Mouse (Mus musculus) midbrain, embryonic 16.5 days (tissue): ENCODE measurements around the gene Lamc3. TPM values are rescaled to one million over a fixed set of nuclear protein-coding genes. Genes with fewer than 3 reads are reported as not detected.

Source experiments
- ATAC-seq: fragments of 200-750 bp; cut with Nextera tagmentation; 2 replicates; pipeline ENCODE4 v1.8.0; 2017; ENCODE audit warnings: moderate TSS enrichment
- H3K27ac ChIP-seq: fragments of 300-500 bp; sonication (generic); 2 replicates; pipeline ENCODE4 v1.5.1; 2014; ENCODE audit warnings: mild to moderate bottlenecking, low read length, mixed read lengths
- H3K27me3 ChIP-seq: fragments of 300-500 bp; sonication (generic); 2 replicates; pipeline ENCODE4 v1.6.1; 2014; ENCODE audit warnings: low read depth, low read length, mixed read lengths; ENCODE audit not compliant: control insufficient read depth, insufficient read depth
- H3K36me3 ChIP-seq: fragments of 300-500 bp; sonication (generic); 2 replicates; pipeline ENCODE4 v1.6.1; 2014; ENCODE audit warnings: mild to moderate bottlenecking, low read length, moderate library complexity, mixed read lengths; ENCODE audit not compliant: control insufficient read depth, insufficient read depth
- H3K4me1 ChIP-seq: fragments of 300-500 bp; sonication (generic); 2 replicates; pipeline ENCODE4 v1.6.1; 2014; ENCODE audit warnings: mild to moderate bottlenecking, low read length, mixed read lengths; ENCODE audit not compliant: control insufficient read depth, insufficient read depth
- H3K4me2 ChIP-seq: fragments of 300-500 bp; sonication (generic); 2 replicates; pipeline ENCODE4 v1.6.1; 2014; ENCODE audit warnings: mild to moderate bottlenecking, low read length, mixed read lengths
- H3K4me3 ChIP-seq: fragments of 300-500 bp; sonication (generic); 2 replicates; pipeline ENCODE4 v1.5.1; 2014; ENCODE audit warnings: low read depth, mild to moderate bottlenecking, low read length, moderate library complexity, mixed read lengths
- H3K9ac ChIP-seq: fragments of 300-500 bp; sonication (generic); 2 replicates; pipeline ENCODE4 v1.6.1; 2014; ENCODE audit warnings: low read depth, low read length, mixed read lengths
- H3K9me3 ChIP-seq: fragments of 300-500 bp; sonication (generic); replicated peaks from 2 replicates; pipeline ENCODE4 v1.6.1; 2014; ENCODE audit warnings: mild to moderate bottlenecking, low read length, mixed read lengths; ENCODE audit not compliant: control insufficient read depth, poor library complexity, severe bottlenecking
- WGBS: fragments of 180-500 bp; shearing (Covaris S2); extraction: QIAGEN DNeasy Blood & Tissue Kit; methylation state at CpG from one replicate; pipeline ENCODE4 v1.1.7; 2014; 5-methylcytosine and 5-hydroxymethylcytosine counted together
- polyA plus RNA-seq: library from polyadenylated mRNA; unstranded; fragments of >200 nt; fragmentation: Nextera tagmentation; extraction: Ambion mirVana; gene quantifications from 2 replicates; pipeline ENCODE4 v1.2.1, GENCODE M21; 2015

The Lamc3 gene
- polyA plus RNA-seq, 1 experiment from 2014 or later: 3.9 TPM

GRCm38 (mm10) chr2:31868538-31869164 lies 18.4 kb upstream of the Lamc3 start:
- Histone ChIP-seq H3K4me1 (peaks cover 8% of the 10 kb centered on the region), H3K27ac (no peak overlapping the region), H3K9me3 (no peaks in the 10 kb centered on the region; the same call in 1 of the 2 replicates), H3K4me2 (no peak overlapping the region), H3K36me3 (no peaks in the 10 kb centered on the region), H3K27me3 (no peaks in the 10 kb centered on the region), H3K4me3 (no peak overlapping the region), H3K9ac (no peak overlapping the region)
- no peak for ATAC-seq
- 76% methylated on average over 10 of the region's 10 CpGs for WGBS

- no peak for ATAC-seq
- Histone ChIP-seq H3K9ac (no peak overlapping the region), H3K4me1 (peaks cover 15% of the 10 kb centered on the region), H3K4me2 (no peak overlapping the region), H3K27ac (no peak overlapping the region), H3K36me3 (no peaks in the 10 kb centered on the region), H3K4me3 (no peak overlapping the region), H3K27me3 (no peaks in the 10 kb centered on the region), H3K9me3 (no peaks in the 10 kb centered on the region; the same call in 1 of the 2 replicates)
- 97% methylated on average over 5 of the region's 5 CpGs for WGBS
Observed at GRCm38 (mm10) chr2:31869692-31870091, 17.4 kb upstream of the Lamc3 start.

- no peak overlapping the region for H3K4me3 ChIP-seq
- no peak overlapping the region for H3K27ac ChIP-seq
- no peaks in the 10 kb centered on the region for H3K27me3 ChIP-seq
- WGBS: 80% methylated on average over 3 of the region's 3 CpGs
- H3K36me3 ChIP-seq: no peaks in the 10 kb centered on the region
- no peaks in the 10 kb centered on the region; the same call in 1 of the 2 replicates for H3K9me3 ChIP-seq
- no peak overlapping the region for H3K4me2 ChIP-seq
- no peak for ATAC-seq
- H3K4me1 ChIP-seq: peaks cover 12% of the 10 kb centered on the region
- H3K9ac ChIP-seq: no peak overlapping the region
Observed at GRCm38 (mm10) chr2:31870683-31871082, 16.4 kb upstream of the Lamc3 start.

GRCm38 (mm10) chr2:31874290-31874855 lies 12.7 kb upstream of the Lamc3 start:
- Histone ChIP-seq H3K4me2 (peak overlapping the region; percentile 37), H3K36me3 (no peaks in the 10 kb centered on the region), H3K9ac (0 out of 2 replicates have a peak overlapping the region, but pooled peaks have one; percentile 15), H3K27ac (0 out of 2 replicates have a peak overlapping the region, but pooled peaks have one; percentile 40), H3K9me3 (no peaks in the 10 kb centered on the region), H3K27me3 (no peaks in the 10 kb centered on the region), H3K4me1 (peaks cover 15% of the 10 kb centered on the region; the same call in 1 of the 2 replicates), H3K4me3 (no peak overlapping the region)
- WGBS: 33% methylated on average over 26 of the region's 26 CpGs
- no peak for ATAC-seq

GRCm38 (mm10) chr2:31876446-31876845 lies 10.6 kb upstream of the Lamc3 start:
- no peak overlapping the region for H3K27ac ChIP-seq
- peaks cover 3% of the 10 kb centered on the region; the same call in 1 of the 2 replicates for H3K27me3 ChIP-seq

GRCm38 (mm10) chr2:31878610-31879009 lies 8.5 kb upstream of the Lamc3 start:
- WGBS: 77% methylated on average over 17 of the region's 17 CpGs
- Histone ChIP-seq H3K9me3 (no peaks in the 10 kb centered on the region), H3K4me3 (no peak overlapping the region), H3K9ac (no peak overlapping the region), H3K36me3 (no peaks in the 10 kb centered on the region), H3K27me3 (peaks cover 6% of the 10 kb centered on the region), H3K4me1 (peaks cover 15% of the 10 kb centered on the region; the same call in 1 of the 2 replicates), H3K27ac (no peak overlapping the region), H3K4me2 (no peak overlapping the region)
- ATAC-seq: no peak

More at GRCm38 (mm10) chr2:31876446-31876845, 10.6 kb upstream of the Lamc3 start:
- Histone ChIP-seq H3K4me1 (peaks cover 15% of the 10 kb centered on the region; the same call in 1 of the 2 replicates), H3K9ac (no peak overlapping the region), H3K4me3 (no peak overlapping the region), H3K4me2 (no peak overlapping the region), H3K9me3 (no peaks in the 10 kb centered on the region), H3K36me3 (no peaks in the 10 kb centered on the region)
- no peak for ATAC-seq
- 14% methylated on average over 12 of the region's 12 CpGs for WGBS

DNA sequence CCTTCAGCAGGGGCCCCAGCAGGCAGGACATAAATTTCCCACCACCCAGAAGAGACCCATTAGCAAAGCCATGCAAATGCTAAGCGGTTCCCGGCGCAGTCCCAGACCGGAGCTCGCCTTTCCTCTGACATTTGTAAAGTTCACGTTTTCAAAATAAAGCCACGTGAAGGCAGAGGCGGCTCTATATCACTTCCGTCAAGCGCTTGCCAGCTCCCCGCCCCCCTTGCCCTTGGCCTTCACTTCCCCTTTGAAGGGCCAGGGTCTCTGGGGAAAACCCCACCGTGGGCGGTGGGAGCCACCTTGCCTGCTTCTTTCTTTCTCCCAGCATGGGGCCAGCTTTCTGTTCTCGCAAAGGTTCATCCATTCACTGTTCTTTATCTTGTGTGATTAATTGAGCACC lies 6.2 kb upstream of the Lamc3 start:
- no peak overlapping the region for H3K4me2 ChIP-seq
- peaks cover 10% of the 10 kb centered on the region for H3K27me3 ChIP-seq
- H3K36me3 ChIP-seq: no peaks in the 10 kb centered on the region
- peaks cover 6% of the 10 kb centered on the region; the same call in 1 of the 2 replicates for H3K4me1 ChIP-seq
- 8% methylated on average over 14 of the region's 14 CpGs for WGBS
- H3K9ac ChIP-seq: no peak overlapping the region
- no peak for ATAC-seq
- H3K4me3 ChIP-seq: no peak overlapping the region
- no peak overlapping the region for H3K27ac ChIP-seq
- no peaks in the 10 kb centered on the region for H3K9me3 ChIP-seq

GRCm38 (mm10) chr2:31883061-31883460 lies 4.0 kb upstream of the Lamc3 start:
- ATAC-seq: 0 out of 2 replicates have a peak, but pooled peaks have one; percentile 23

GRCm38 (mm10) chr2:31884806-31885205 lies 2.3 kb upstream of the Lamc3 start:
- Histone ChIP-seq H3K4me3 (no peak overlapping the region), H3K27ac (no peak overlapping the region), H3K9ac (no peak overlapping the region), H3K4me2 (no peak overlapping the region), H3K36me3 (no peaks in the 10 kb centered on the region), H3K27me3 (peaks cover 35% of the 10 kb centered on the region), H3K9me3 (no peaks in the 10 kb centered on the region), H3K4me1 (0 out of 2 replicates have a peak, but pooled peaks cover 3% of the 10 kb centered on the region)
- 25% methylated on average over 6 of the region's 6 CpGs for WGBS
- no peak for ATAC-seq

More at GRCm38 (mm10) chr2:31883061-31883460, 4.0 kb upstream of the Lamc3 start:
- Histone ChIP-seq H3K4me1 (0 out of 2 replicates have a peak, but pooled peaks cover 3% of the 10 kb centered on the region), H3K36me3 (no peaks in the 10 kb centered on the region), H3K27ac (no peak overlapping the region), H3K4me2 (no peak overlapping the region), H3K9ac (no peak overlapping the region), H3K4me3 (no peak overlapping the region), H3K27me3 (peaks cover 25% of the 10 kb centered on the region), H3K9me3 (no peaks in the 10 kb centered on the region)
- WGBS: 13% methylated on average over 4 of the region's 4 CpGs
